Mouse (Mus musculus) G1E (cell line): ENCODE measurements around the gene Rap1gap2.

Experiments used
- CTCF ChIP-seq: IDR thresholded peaks from 2 replicates; pipeline ENCODE4 v1.5.1; 2012; ENCODE audit warnings: low read depth, low read length, inconsistent platforms, mixed read lengths
- GATA1 ChIP-seq: IDR thresholded peaks from 2 replicates; pipeline ENCODE4 v1.6.1; 2012; ENCODE audit warnings: borderline replicate concordance, low read length, inconsistent platforms, mixed read lengths
- GATA2 ChIP-seq: IDR thresholded peaks from 2 replicates; pipeline ENCODE4 v1.6.1; 2012; ENCODE audit warnings: low read depth, low read length, inconsistent platforms, borderline replicate concordance
- TAL1 ChIP-seq: conservative IDR thresholded peaks from 2 replicates; pipeline ENCODE4 v1.6.1; 2012; ENCODE audit warnings: low read depth, low read length, inconsistent platforms, mixed read lengths

DNA sequence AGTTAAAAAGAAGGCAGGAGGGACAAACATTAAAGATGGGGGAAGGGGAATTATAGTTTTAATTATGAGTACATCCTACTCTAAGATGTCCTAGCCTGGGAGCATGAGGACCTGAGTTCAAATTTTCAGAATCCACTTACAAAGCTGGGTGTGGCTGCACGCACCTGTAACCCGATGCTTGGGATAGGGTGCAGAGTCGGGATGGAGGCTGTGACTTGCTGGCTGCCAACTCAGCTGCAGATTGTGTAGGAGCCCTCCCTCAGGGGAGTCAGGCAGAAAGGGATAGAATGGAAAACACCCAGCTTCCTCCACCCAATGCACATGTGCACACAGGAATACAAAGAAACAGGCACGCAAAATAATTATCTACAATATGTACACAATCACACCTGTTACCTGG is 2.7 kb upstream of the Rap1gap2 start:
- TF ChIP-seq CTCF (no peak), TAL1 (no peak), GATA2 (no peak), GATA1 (no peak)
